Mouse (Mus musculus) neural tube, embryonic 15.5 days (tissue): Measurements from ENCODE around the gene Negr1. TPM values are rescaled to one million over a fixed set of nuclear protein-coding genes. Genes with fewer than 3 reads are reported as not detected.

Experiments used
- ATAC-seq: fragments of 200-750 bp; cut with Nextera tagmentation; 2 replicates; pipeline ENCODE4 v1.8.0; 2017; ENCODE audit warnings: mild to moderate bottlenecking, moderate TSS enrichment, moderate library complexity; ENCODE audit not compliant: low FRiP score
- H3K27ac ChIP-seq: fragments of 300-500 bp; sonication (generic); replicated peaks from 2 replicates; pipeline ENCODE4 v1.5.1; 2015; ENCODE audit warnings: mild to moderate bottlenecking, inconsistent platforms
- H3K27me3 ChIP-seq: fragments of 300-500 bp; sonication (generic); replicated peaks from 2 replicates; pipeline ENCODE4 v1.6.1; 2015; ENCODE audit warnings: inconsistent platforms
- H3K36me3 ChIP-seq: fragments of 300-500 bp; sonication (generic); 2 replicates; pipeline ENCODE4 v1.6.1; 2015; ENCODE audit warnings: inconsistent platforms
- H3K4me1 ChIP-seq: fragments of 300-500 bp; sonication (generic); 2 replicates; pipeline ENCODE4 v1.6.1; 2015; ENCODE audit warnings: inconsistent platforms
- H3K4me2 ChIP-seq: fragments of 300-500 bp; sonication (generic); 2 replicates; pipeline ENCODE4 v1.6.1; 2015; ENCODE audit warnings: inconsistent platforms, mild to moderate bottlenecking, moderate library complexity
- H3K4me3 ChIP-seq: fragments of 300-500 bp; sonication (generic); replicated peaks from 2 replicates; pipeline ENCODE4 v1.5.1; 2015; ENCODE audit warnings: mild to moderate bottlenecking, inconsistent platforms
- H3K9ac ChIP-seq: fragments of 300-500 bp; sonication (generic); replicated peaks from 2 replicates; pipeline ENCODE4 v1.6.1; 2015; ENCODE audit warnings: mild to moderate bottlenecking, inconsistent platforms
- H3K9me3 ChIP-seq: fragments of 300-500 bp; sonication (generic); replicated peaks from 2 replicates; pipeline ENCODE4 v1.6.1; 2016; ENCODE audit warnings: inconsistent platforms
- WGBS: fragments of 180-500 bp; shearing (Covaris S2); methylation state at CpG from one replicate; pipeline ENCODE4 v1.1.7; 2015; ENCODE audit warnings: mixed read lengths; 5-methylcytosine and 5-hydroxymethylcytosine counted together
- polyA plus RNA-seq: library from polyadenylated mRNA; unstranded; fragments of >200 nt; fragmentation: Nextera tagmentation; extraction: Ambion mirVana; gene quantifications from 2 replicates; pipeline ENCODE4 v1.2.1, GENCODE M21; 2015

Gene Negr1
- polyA plus RNA-seq, 1 experiment from 2014 or later: 48.6 TPM

DNA sequence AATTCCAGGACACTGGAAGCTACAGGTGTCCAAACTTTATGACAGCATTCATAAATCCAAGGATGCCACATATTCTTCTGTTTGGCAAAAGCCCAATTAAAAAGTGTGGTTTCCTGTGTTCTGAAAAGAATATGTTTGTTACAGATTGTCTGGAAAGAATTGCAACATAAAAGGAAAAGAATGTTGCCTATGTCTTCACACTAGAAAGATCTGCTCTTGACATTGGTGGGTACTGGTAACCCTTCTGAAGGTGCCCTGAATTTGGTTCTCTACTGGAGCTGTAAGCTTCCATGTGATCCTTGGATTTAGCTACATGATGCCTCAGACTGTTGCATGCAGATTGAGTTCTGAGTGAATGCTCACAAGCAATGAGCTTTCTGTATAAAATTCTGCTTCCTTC is 718.1 kb downstream of the Negr1 start:
- Histone ChIP-seq H3K4me1 (no peaks in the 10 kb centered on the region), H3K9me3 (no peaks in the 10 kb centered on the region), H3K4me2 (no peak overlapping the region), H3K27me3 (no peaks in the 10 kb centered on the region), H3K27ac (no peak overlapping the region), H3K36me3 (no peaks in the 10 kb centered on the region), H3K4me3 (no peak overlapping the region), H3K9ac (no peak overlapping the region)
- ATAC-seq: no peak

DNA sequence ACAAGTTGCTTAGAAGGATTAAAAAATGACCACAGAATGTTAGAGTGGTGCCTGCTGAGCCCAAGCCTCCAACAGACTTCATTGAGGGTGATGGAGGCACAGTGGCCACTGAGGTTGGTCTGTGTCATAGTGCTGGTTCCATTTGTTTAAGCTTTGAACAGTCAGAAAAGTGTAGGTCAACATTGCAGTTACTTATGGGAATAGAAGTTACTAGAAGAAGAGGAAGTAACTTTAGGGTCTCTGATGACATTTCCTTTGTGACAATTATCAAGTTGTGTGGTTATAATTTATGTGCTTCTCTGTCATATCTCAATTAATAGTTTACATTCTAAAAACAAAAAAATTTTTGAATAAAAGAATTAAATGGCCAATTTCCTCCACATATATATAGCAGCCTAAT is 719.7 kb downstream of the Negr1 start:
- H3K9ac ChIP-seq: no peak overlapping the region
- no peaks in the 10 kb centered on the region for H3K36me3 ChIP-seq
- H3K27me3 ChIP-seq: no peaks in the 10 kb centered on the region
- H3K4me1 ChIP-seq: no peaks in the 10 kb centered on the region
- no peak overlapping the region for H3K4me2 ChIP-seq
- ATAC-seq: no peak
- no peak overlapping the region for H3K4me3 ChIP-seq
- no peak overlapping the region for H3K27ac ChIP-seq
- no peaks in the 10 kb centered on the region for H3K9me3 ChIP-seq

DNA sequence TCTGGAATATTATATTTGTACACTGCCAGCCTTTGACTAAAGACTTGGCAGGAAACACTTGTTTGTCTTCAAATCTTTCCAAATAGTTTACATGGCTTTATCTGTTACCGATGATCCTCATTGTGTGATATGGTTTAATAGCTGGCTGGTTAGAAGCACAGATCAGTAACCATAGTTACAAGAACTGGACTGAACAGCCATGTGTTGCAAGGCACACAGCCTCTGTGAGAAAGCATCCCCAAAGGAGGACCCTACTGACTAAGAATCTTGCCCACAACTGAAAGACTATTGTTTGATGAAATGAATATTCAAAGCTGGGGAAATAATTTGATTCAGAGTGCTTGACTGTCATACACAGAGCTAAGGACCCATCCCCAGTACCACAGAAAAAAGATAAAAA is 729.7 kb downstream of the Negr1 start:
- Histone ChIP-seq H3K27ac (no peak overlapping the region), H3K4me1 (no peaks in the 10 kb centered on the region; the same call in 1 of the 2 replicates), H3K27me3 (no peaks in the 10 kb centered on the region), H3K9ac (no peak overlapping the region), H3K36me3 (no peaks in the 10 kb centered on the region), H3K4me3 (no peak overlapping the region), H3K4me2 (no peak overlapping the region), H3K9me3 (no peaks in the 10 kb centered on the region)
- no peak for ATAC-seq
- WGBS: 30% methylated on average over 1 of the region's 1 CpGs

DNA sequence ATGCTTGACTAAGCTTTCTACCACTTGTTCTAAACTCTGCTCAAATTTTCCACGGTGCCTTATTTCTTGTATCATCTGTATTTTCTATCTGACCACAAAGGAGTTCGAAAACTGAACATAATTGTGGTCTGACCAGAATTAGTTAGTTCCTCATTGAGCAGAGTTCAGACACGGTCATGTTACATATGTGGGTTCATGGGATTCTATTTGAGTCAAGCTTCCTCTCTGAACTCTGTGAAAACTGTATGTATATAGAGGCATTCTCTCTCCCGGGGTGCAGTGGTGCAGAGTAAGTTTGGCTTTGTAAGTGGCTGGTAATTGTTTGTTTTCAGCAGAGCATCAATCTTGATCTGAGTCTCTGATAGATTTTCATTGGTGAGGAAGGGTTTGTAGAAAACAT is 735.6 kb downstream of the Negr1 start:
- no peaks in the 10 kb centered on the region for H3K27me3 ChIP-seq
- no peak overlapping the region for H3K9ac ChIP-seq
- no peak overlapping the region for H3K27ac ChIP-seq
- WGBS: 54% methylated on average over 4 of the region's 4 CpGs
- H3K4me3 ChIP-seq: no peak overlapping the region
- H3K9me3 ChIP-seq: no peaks in the 10 kb centered on the region
- H3K4me2 ChIP-seq: no peak overlapping the region
- H3K4me1 ChIP-seq: no peaks in the 10 kb centered on the region; the same call in 1 of the 2 replicates
- no peaks in the 10 kb centered on the region for H3K36me3 ChIP-seq
- no peak for ATAC-seq

DNA sequence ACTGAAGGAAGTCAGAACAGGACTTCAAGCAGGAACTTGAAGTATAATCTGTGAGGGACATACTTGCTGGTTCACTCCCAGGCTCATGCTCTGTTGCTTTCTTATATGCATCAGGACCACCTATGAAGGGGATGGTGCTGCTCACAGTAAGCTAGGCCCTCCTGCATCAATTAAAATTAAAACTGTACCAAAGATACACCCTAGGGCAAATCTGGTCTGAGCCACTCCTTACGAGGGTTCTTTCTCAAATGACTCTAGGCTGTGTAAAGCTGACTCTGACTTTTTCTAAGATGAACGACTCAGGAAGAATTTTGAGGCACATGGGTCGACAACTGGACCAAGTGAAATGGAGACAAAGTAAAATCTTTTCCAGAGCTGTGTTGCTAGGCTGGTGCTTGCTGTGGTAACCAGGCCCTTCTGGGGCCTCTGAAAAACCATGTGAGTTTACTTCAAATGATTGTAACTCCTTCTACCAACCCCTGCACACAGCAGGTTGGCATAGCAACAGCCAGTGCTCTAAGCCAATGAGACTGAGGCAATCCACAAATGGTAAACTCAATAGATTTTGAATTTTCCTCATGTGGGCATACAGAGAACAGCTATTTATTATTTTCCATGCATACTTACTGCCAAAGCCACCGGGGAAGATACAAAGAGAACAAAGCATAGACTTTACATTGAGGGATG is 742.0 kb downstream of the Negr1 start:
- no peaks in the 10 kb centered on the region for H3K9me3 ChIP-seq
- no peak overlapping the region for H3K27ac ChIP-seq
- H3K4me1 ChIP-seq: peaks cover 5% of the 10 kb centered on the region; the same call in 1 of the 2 replicates
- 58% methylated on average over 4 of the region's 4 CpGs for WGBS
- no peak overlapping the region for H3K9ac ChIP-seq
- ATAC-seq: peak; percentile 84
- no peaks in the 10 kb centered on the region for H3K36me3 ChIP-seq
- H3K4me2 ChIP-seq: no peak overlapping the region
- H3K27me3 ChIP-seq: no peaks in the 10 kb centered on the region
- H3K4me3 ChIP-seq: no peak overlapping the region

DNA sequence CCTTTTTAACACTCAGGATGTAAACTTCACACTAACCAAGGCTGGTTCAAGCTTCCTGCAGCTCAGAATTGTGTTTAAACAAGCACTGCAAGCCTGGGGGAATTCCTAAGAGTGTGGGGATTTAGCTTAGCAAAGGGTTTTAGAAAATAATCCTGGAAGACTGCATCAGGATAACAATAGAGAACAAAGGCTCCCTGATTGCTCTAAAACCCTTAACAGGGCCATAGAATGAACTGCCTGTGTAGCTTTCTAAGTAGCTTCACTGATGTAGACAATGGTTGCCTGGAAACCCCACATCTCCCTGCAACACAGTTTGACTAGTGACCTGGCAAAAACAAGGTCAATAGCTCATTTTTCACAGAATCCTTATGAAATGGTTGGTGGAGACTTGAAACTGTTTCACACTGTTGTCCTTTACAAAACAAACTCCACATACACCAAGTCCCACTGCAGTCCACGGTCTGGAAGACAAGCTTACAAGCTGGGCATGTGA is 759.5 kb downstream of the Negr1 start:
- no peak for ATAC-seq

DNA sequence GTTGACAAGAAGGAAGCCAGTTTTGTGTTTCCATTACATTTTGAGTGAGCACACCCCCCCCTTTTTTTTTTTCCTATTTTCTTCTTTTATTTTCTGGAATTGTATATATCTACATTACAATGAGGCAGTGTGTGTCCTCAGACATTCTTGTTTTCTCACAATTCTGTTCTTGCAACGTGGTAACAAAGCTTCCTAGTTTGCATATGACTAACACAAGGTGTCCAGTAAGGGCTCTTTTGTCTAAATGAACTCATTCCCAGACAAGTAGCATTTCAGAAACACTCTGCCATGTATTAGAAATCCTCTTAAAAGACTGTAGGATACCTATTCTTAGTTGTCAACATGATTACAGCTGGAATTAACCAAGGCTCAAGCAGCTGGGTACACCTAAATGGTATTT is 760.2 kb downstream of the Negr1 start:
- WGBS: 0% methylated on average over 1 of the region's 1 CpGs
- Histone ChIP-seq H3K27ac (no peak overlapping the region), H3K36me3 (no peaks in the 10 kb centered on the region), H3K4me1 (no peaks in the 10 kb centered on the region), H3K9me3 (no peaks in the 10 kb centered on the region), H3K4me3 (no peak overlapping the region), H3K9ac (no peak overlapping the region), H3K27me3 (no peaks in the 10 kb centered on the region), H3K4me2 (no peak overlapping the region)
- ATAC-seq: no peak

More for the DNA sequence above, 759.5 kb downstream of the Negr1 start:
- H3K4me3 ChIP-seq: no peak overlapping the region
- H3K9me3 ChIP-seq: no peaks in the 10 kb centered on the region
- 0 out of 2 replicates have a peak overlapping the region, but pooled peaks have one; percentile 18 for H3K27ac ChIP-seq
- H3K4me2 ChIP-seq: no peak overlapping the region
- no peaks in the 10 kb centered on the region for H3K27me3 ChIP-seq
- H3K9ac ChIP-seq: no peak overlapping the region
- WGBS: 7% methylated on average over 1 of the region's 1 CpGs
- H3K4me1 ChIP-seq: no peaks in the 10 kb centered on the region
- H3K36me3 ChIP-seq: no peaks in the 10 kb centered on the region

DNA sequence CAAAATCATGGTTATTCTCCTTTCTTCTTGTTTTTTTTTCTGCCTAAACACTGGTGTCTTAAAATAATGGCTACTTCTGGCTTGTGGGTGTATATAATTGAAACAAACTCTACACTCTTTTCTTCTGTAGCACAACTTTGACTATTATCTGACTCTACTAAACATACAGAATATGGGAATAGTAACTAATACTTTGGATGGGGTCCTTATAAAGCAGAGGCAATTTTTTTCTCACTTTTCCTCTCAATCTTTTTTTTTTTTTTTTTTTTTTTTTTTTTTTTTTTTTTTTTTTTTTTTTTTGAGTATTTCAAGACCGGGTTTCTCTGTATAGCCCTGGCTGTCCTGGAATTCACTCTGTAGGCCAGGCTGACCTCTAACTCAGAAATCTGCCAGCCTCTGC is 772.6 kb downstream of the Negr1 start:
- Histone ChIP-seq H3K27ac (no peak overlapping the region), H3K4me1 (no peaks in the 10 kb centered on the region), H3K36me3 (no peaks in the 10 kb centered on the region), H3K4me2 (no peak overlapping the region), H3K9me3 (no peaks in the 10 kb centered on the region), H3K27me3 (no peaks in the 10 kb centered on the region), H3K9ac (no peak overlapping the region), H3K4me3 (no peak overlapping the region)
- WGBS: 76% methylated on average over 1 of the region's 1 CpGs
- ATAC-seq: no peak

DNA sequence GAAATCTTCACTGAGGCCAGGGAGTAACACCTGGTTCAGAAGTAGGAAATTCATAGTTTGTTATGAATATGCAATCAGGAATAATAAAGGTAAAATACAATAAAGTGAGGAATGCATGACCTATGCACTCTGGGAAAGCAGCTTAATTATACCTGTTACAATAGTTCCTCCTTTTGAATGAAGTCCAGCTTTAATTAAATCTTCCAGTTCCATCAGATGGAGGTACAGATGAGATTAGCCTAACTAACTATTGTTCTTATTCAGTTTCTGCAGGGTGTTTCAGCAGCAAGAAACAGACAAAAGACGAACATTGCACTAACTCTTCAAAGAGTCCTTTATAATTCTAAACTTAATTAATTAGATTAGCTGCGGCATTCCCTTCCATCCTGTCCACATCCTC is 787.9 kb downstream of the Negr1 start:
- Histone ChIP-seq H3K27ac (no peak overlapping the region), H3K9ac (no peak overlapping the region), H3K36me3 (no peaks in the 10 kb centered on the region), H3K4me2 (no peak overlapping the region), H3K4me3 (no peak overlapping the region), H3K9me3 (no peaks in the 10 kb centered on the region), H3K4me1 (no peaks in the 10 kb centered on the region), H3K27me3 (no peaks in the 10 kb centered on the region)
- no peak for ATAC-seq
- 61% methylated on average over 2 of the region's 2 CpGs for WGBS

DNA sequence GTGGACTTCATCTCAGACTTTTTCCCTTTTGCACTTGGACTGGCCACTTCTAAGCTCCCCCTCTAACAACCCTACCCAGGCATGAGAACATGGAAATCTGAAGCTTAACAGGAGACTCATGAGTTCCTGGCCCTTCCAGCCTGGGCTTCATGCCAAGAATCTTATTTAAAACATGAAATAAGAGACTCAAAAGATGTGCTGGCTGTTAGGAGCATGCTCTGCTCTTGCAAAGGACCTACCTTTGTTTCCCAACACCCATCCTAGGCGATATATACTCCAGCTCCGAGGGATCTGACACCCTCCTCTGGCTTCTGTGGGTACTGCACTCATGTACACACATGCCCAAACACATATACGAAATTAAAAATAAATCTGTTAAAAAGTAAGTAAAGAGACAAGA is 797.3 kb downstream of the Negr1 start:
- Histone ChIP-seq H3K4me1 (no peaks in the 10 kb centered on the region), H3K4me3 (no peak overlapping the region), H3K9me3 (no peaks in the 10 kb centered on the region), H3K9ac (no peak overlapping the region), H3K27me3 (no peaks in the 10 kb centered on the region), H3K36me3 (no peaks in the 10 kb centered on the region), H3K27ac (0 out of 2 replicates have a peak overlapping the region, but pooled peaks have one; percentile 33), H3K4me2 (no peak overlapping the region)
- 62% methylated on average over 3 of the region's 3 CpGs for WGBS
- ATAC-seq: no peak

DNA sequence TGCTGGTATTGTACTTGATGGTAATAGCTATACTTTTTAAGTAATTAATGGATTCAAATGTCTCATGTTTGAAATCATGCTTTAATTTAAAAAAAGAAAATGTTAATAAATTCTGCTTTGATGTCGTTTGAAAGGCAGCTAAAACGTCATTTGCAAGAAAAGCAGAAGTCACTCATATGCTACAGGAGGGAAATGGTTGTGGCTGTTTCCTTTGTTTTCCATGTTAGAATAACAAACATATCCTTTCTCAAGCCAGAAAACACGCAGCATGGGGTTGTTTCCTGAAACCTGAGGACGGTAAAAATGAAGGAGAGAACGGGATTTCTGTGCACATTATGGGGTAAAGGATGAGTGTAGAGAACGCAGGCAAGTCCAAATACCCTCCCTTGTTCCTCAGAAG is 798.2 kb downstream of the Negr1 start:
- no peak for ATAC-seq
- Histone ChIP-seq H3K9ac (no peak overlapping the region), H3K4me1 (no peaks in the 10 kb centered on the region), H3K4me2 (no peak overlapping the region), H3K36me3 (no peaks in the 10 kb centered on the region), H3K9me3 (no peaks in the 10 kb centered on the region), H3K27me3 (no peaks in the 10 kb centered on the region), H3K27ac (no peak overlapping the region), H3K4me3 (no peak overlapping the region)
- 79% methylated on average over 6 of the region's 6 CpGs for WGBS
